Mouse (Mus musculus): ENCODE measurements around the gene U2surp. TPM values are rescaled to one million over a fixed set of nuclear protein-coding genes. Genes with fewer than 3 reads are reported as not detected.

The U2surp gene
- polyA plus RNA-seq, 1 experiment from 2014 or later = 97.5 TPM

DNA sequence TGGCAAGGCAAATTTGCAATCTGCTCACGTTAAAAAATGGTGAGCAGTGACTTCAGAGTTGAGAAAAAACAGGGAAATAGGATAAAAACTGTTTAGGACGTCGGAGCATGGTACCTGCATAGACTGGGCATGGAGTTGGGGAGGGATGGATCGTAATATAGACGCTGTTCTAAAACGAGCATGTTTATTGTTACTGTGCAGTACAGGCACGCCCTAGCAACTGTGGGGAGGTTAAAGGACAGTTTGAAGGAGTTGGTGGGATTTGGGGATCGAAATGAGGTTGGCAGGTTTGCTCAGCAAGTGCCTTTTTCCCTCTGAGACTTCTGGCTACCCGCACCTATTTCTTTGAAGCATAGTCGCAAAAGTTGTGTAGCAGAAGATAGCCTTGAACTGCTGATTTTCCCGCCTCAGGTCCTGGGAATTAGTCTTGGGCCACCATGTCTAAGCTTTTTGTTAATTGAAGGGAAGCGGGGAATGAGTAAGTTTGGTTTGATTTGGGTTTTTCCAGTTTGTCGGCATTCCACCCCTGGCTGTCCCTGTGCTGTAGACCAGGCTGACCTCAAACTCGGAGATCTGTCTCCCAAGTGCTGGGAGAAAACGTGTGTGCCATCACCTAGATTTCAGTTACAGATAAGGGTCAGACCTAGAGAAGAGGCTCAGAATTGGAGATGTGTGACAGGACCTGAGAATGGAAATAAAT is 685 bp upstream of the U2surp start:
- H3K4me3 ChIP-seq (ENCODE audit: low read depth, low read length) = peak overlapping the region; percentile 99
- peak overlapping the region; percentile 54 for H3K9ac ChIP-seq (ENCODE audit: low read depth, low read length)
- no peaks in the 10 kb centered on the region for H3K27me3 ChIP-seq (replicated peaks; ENCODE audit: control insufficient read depth, insufficient read depth, low read length)
- peak overlapping the region; percentile 74 for H3K4me2 ChIP-seq (replicated peaks; ENCODE audit: low read depth)
- H3K27ac ChIP-seq (ENCODE audit: low read depth, low read length) = peak overlapping the region; percentile 86
- WGBS = 20% methylated on average over 15 of the region's 15 CpGs
- ATAC-seq = peak; percentile 54
- no peaks in the 10 kb centered on the region for H3K36me3 ChIP-seq (ENCODE audit: control insufficient read depth, insufficient read depth)
- H3K4me1 ChIP-seq (replicated peaks; ENCODE audit: control insufficient read depth, insufficient read depth, low read length) = peaks cover 7% of the 10 kb centered on the region; the same call in 1 of the 2 replicates
- no peaks in the 10 kb centered on the region for H3K9me3 ChIP-seq (ENCODE audit: control insufficient read depth)
- TF ChIP-seq CTCF (IDR thresholded peaks at IDR 0.05; ENCODE audit: low read depth) = no peak

DNA sequence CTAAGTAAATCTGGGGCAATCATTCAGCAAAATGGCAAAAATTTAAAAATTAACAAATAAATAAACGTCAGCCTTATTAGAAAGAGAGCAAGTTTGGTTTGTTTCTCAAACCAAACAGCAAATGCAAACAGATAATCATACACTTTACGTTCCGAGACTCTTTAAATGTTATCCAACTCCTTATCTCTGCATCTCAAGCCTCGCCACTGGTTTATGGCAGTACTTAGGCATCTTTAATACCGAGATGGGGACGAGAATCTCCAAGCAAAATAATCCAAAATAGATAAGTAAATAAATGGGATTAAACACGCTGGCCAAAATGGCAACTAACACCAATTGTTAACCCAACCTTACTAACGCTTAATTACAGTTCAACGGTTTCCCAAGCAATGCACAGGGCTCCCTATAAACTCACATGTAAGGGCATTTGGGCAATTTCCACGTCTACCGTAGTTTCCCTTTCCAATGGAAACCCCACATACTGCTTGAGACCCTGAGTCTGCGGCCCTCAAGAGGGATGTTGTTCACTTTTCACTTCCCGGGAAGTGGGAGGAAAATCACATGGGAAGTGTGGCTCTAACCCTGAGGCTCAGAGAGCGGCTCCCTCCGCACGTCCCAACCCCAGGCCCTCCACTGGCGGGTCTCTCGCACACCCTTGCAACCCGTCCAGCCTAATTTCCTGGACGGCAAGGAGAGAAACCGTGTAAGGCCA is 947 bp downstream of the U2surp start:
- Histone ChIP-seq H3K4me1 (replicated peaks; ENCODE audit: control insufficient read depth, insufficient read depth, low read length) (peaks cover 7% of the 10 kb centered on the region; the same call in 1 of the 2 replicates), H3K27me3 (replicated peaks; ENCODE audit: control insufficient read depth, insufficient read depth, low read length) (no peaks in the 10 kb centered on the region), H3K4me3 (ENCODE audit: low read depth, low read length) (peak overlapping the region; percentile 99), H3K9ac (ENCODE audit: low read depth, low read length) (peak overlapping the region; percentile 90), H3K4me2 (replicated peaks; ENCODE audit: low read depth) (peak overlapping the region; percentile 74), H3K36me3 (ENCODE audit: control insufficient read depth, insufficient read depth) (no peaks in the 10 kb centered on the region), H3K9me3 (ENCODE audit: control insufficient read depth) (no peaks in the 10 kb centered on the region), H3K27ac (ENCODE audit: low read depth, low read length) (peak overlapping the region; percentile 91)
- WGBS = 3% methylated on average over 21 of the region's 21 CpGs
- no peak for TF ChIP-seq CTCF (IDR thresholded peaks at IDR 0.05; ENCODE audit: low read depth)
- peak; percentile 8; the same call in 1 of the 2 replicates for ATAC-seq

DNA sequence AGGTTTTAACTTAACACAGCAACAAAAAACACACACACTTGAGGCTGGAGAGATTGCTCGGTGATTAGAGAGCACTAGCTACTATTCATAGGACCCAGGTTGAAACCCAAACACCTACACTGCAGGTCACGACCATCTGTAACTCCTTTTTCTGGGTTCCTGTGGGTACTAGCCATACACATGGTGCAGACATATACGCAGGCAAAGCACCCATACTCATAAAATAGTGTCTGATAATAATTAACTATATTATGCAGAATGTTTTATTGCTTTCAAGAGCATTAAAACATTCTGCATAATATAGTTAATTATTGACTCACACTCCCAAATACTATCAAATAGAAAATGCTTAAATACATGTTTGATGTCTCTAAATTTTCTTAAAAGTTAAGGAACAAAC is 6.1 kb downstream of the U2surp start:
- no peak for TF ChIP-seq CTCF (IDR thresholded peaks at IDR 0.05; ENCODE audit: low read depth)
- H3K27ac ChIP-seq (ENCODE audit: low read depth, low read length) = no peak overlapping the region
- 40% methylated on average over 3 of the region's 3 CpGs for WGBS

GRCm38 (mm10) chr9:95499848-95500247 is 11.9 kb downstream of the U2surp start:
- no peak for TF ChIP-seq CTCF (IDR thresholded peaks at IDR 0.05; ENCODE audit: low read depth)
- Histone ChIP-seq H3K27me3 (replicated peaks; ENCODE audit: control insufficient read depth, insufficient read depth, low read length) (no peaks in the 10 kb centered on the region), H3K9ac (ENCODE audit: low read depth, low read length) (no peak overlapping the region), H3K27ac (ENCODE audit: low read depth, low read length) (no peak overlapping the region), H3K9me3 (ENCODE audit: control insufficient read depth) (no peaks in the 10 kb centered on the region), H3K36me3 (ENCODE audit: control insufficient read depth, insufficient read depth) (no peaks in the 10 kb centered on the region), H3K4me3 (ENCODE audit: low read depth, low read length) (no peak overlapping the region), H3K4me1 (replicated peaks; ENCODE audit: control insufficient read depth, insufficient read depth, low read length) (no peaks in the 10 kb centered on the region), H3K4me2 (replicated peaks; ENCODE audit: low read depth) (no peak overlapping the region)
- ATAC-seq = no peak

More for the DNA sequence above, 6.1 kb downstream of the U2surp start:
- Histone ChIP-seq H3K4me3 (ENCODE audit: low read depth, low read length) (no peak overlapping the region), H3K9me3 (ENCODE audit: control insufficient read depth) (no peaks in the 10 kb centered on the region), H3K4me1 (replicated peaks; ENCODE audit: control insufficient read depth, insufficient read depth, low read length) (peaks cover 7% of the 10 kb centered on the region; the same call in 1 of the 2 replicates), H3K27me3 (replicated peaks; ENCODE audit: control insufficient read depth, insufficient read depth, low read length) (no peaks in the 10 kb centered on the region), H3K36me3 (ENCODE audit: control insufficient read depth, insufficient read depth) (no peaks in the 10 kb centered on the region), H3K4me2 (replicated peaks; ENCODE audit: low read depth) (peak overlapping the region; percentile 56), H3K9ac (ENCODE audit: low read depth, low read length) (no peak overlapping the region)
- ATAC-seq = 0 out of 2 replicates have a peak, but pooled peaks have one; percentile 54

DNA sequence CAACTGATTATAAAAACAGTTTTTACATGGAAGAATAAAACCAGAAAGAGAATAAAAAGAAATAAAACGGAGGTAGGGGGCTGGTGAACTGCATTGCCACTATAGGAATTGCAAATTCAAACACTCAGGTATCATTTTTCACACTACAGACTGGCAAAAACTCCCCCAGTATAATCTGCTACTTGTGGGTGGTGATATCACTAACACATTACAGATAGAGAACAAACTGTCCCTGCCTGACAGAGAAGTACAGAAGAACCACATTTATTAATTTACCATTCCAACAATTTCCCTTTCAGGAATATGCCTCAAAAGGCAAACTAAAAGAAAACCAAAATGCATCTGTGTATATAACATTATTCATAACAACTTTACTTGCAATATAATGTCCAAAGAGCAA is 16.8 kb downstream of the U2surp start:
- peaks cover 33% of the 10 kb centered on the region for H3K36me3 ChIP-seq (ENCODE audit: control insufficient read depth, insufficient read depth)
- TF ChIP-seq CTCF (IDR thresholded peaks at IDR 0.05; ENCODE audit: low read depth) = no peak

GRCm38 (mm10) chr9:95493393-95493792 is 18.4 kb downstream of the U2surp start:
- H3K4me3 ChIP-seq (ENCODE audit: low read depth, low read length) = no peak overlapping the region
- H3K4me1 ChIP-seq (replicated peaks; ENCODE audit: control insufficient read depth, insufficient read depth, low read length) = no peaks in the 10 kb centered on the region
- no peaks in the 10 kb centered on the region for H3K9me3 ChIP-seq (ENCODE audit: control insufficient read depth)
- H3K36me3 ChIP-seq (ENCODE audit: control insufficient read depth, insufficient read depth) = peaks cover 41% of the 10 kb centered on the region
- ATAC-seq = no peak
- H3K9ac ChIP-seq (ENCODE audit: low read depth, low read length) = no peak overlapping the region
- 81% methylated on average over 3 of the region's 3 CpGs for WGBS
- H3K27ac ChIP-seq (ENCODE audit: low read depth, low read length) = no peak overlapping the region
- no peaks in the 10 kb centered on the region for H3K27me3 ChIP-seq (replicated peaks; ENCODE audit: control insufficient read depth, insufficient read depth, low read length)
- TF ChIP-seq CTCF (IDR thresholded peaks at IDR 0.05; ENCODE audit: low read depth) = peak; percentile 40; the same call in 1 of the 2 replicates
- H3K4me2 ChIP-seq (replicated peaks; ENCODE audit: low read depth) = no peak overlapping the region

More for the DNA sequence above, 16.8 kb downstream of the U2surp start:
- H3K9me3 ChIP-seq (ENCODE audit: control insufficient read depth) = no peaks in the 10 kb centered on the region
- no peak overlapping the region for H3K4me3 ChIP-seq (ENCODE audit: low read depth, low read length)
- H3K27ac ChIP-seq (ENCODE audit: low read depth, low read length) = no peak overlapping the region
- no peaks in the 10 kb centered on the region for H3K4me1 ChIP-seq (replicated peaks; ENCODE audit: control insufficient read depth, insufficient read depth, low read length)
- no peak for ATAC-seq
- H3K9ac ChIP-seq (ENCODE audit: low read depth, low read length) = no peak overlapping the region
- no peaks in the 10 kb centered on the region for H3K27me3 ChIP-seq (replicated peaks; ENCODE audit: control insufficient read depth, insufficient read depth, low read length)
- no peak overlapping the region for H3K4me2 ChIP-seq (replicated peaks; ENCODE audit: low read depth)
- 80% methylated on average over 1 of the region's 1 CpGs for WGBS
